Mouse (Mus musculus) thymus, postnatal 25 days (tissue): ENCODE measurements at regions not wholly inside any gene's neighbourhood (a gene's known extent, or its start where the extent isn't known, plus 50 kb on each side); places are given as distances from the start of the nearest gene placed in this dataset.
"Not testable (repeated sequence)": the region's sequence is repeated elsewhere in the genome, so short reads cannot be mapped to it uniquely, and the experiment has no call there.

ENCODE experiments used
- DNase-seq: peaks from one replicate; pipeline ENCODE4 v3.0.0; 2022

GRCm38 (mm10) chr1:18058211-18058971 lies 87.3 kb downstream of the Crisp4 start:
- DNase-seq, result no peak

DNA sequence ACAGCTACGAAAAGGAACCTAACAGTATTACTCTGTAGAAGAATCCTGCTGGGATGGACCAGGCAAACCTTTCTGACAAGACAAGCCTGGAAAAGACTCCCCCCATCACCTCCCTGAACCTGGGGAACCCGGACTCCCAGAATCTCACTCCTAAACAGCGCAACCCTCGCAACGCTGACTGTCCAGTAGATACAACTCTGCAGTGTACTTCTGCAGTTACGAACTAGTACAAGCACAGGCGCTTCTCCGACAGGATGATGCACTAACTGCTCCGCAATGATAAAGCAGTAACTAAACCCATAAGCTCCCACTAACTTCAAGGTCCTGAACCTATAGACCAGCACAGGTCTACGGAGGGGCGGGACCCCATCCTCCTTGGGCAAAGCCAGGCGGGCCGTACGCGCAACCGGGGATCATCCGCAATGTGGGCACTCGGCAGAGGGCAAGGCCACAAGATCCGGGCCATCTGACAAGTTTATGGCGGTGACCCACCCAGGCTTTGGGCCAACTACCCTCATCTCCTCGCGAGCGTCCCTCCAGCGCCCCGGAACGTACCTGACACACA lies 88.0 kb downstream of the Crisp4 start:
- no peak for DNase-seq

DNA sequence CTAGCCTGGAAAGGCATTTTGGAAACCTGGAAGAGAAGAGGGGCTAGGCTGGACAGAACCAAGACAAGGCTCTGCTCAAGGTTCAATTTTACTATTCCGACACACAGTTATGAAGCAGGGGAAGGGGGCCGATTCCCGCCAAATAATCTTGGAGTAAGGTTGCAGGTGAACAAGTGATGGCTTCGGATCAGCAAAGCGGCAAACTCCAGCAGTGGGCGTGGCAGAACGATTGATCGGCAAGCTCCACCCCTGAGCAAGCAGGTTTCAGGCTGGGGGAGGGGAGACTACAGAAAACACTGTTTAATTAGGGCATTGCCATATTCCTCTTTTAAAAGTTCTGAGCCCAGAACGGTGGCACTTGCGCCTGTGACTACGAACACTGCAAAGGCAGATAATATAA lies 88.7 kb downstream of the Crisp4 start:
- DNase-seq, result not testable (repeated sequence)

GRCm38 (mm10) chr1:18030226-18030625 lies 115.5 kb downstream of the Crisp4 start:
- DNase-seq, result no peak

GRCm38 (mm10) chr1:18012941-18013340 lies 132.8 kb downstream of the Crisp4 start:
- not testable (repeated sequence) for DNase-seq

- DNase-seq, result no peak
Measured at GRCm38 (mm10) chr1:17980604-17981003, 165.1 kb downstream of the Crisp4 start.

GRCm38 (mm10) chr1:17978086-17978485 lies 167.6 kb downstream of the Crisp4 start:
- DNase-seq, result no peak

DNA sequence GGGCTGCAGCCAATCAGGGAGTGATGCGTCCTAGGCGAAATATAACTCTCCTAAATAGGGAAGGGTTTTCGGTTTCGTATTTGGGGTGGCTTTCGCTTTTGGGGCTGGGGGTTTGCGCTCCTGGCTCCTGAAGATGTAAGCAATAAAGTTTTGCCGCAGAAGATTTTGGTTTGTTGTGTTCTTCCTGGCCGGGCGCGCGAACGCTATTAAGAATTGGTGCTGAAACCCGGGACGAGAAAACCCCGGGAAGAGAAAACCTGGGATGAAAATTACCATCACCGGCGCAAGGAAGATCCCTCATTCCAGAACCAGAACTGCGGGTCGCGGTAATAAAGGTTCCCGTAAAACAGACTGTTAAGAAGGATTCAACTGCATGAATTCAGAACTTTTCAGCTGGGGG lies 188.8 kb downstream of the Crisp4 start:
- DNase-seq, result peak; percentile 2

- not testable (repeated sequence) for DNase-seq
Measured at GRCm38 (mm10) chr1:17932108-17932810, 213.4 kb downstream of the Crisp4 start.
